Mouse (Mus musculus): ENCODE measurements at regions not wholly inside any gene's neighbourhood (a gene's known extent, or its start where the extent isn't known, plus 50 kb on each side); places are given as distances from the start of the nearest gene placed in this dataset.

- no peak for DNase-seq (ENCODE audit: low spot score)
Observed at GRCm38 (mm10) chr9:27242325-27242724, 56.7 kb upstream of the Igsf9b start.

GRCm38 (mm10) chr9:27240926-27241325 is 58.1 kb upstream of the Igsf9b start:
- no peak for DNase-seq (ENCODE audit: low spot score)

- no peak for DNase-seq (ENCODE audit: low spot score)
Observed at GRCm38 (mm10) chr9:27240491-27240890, 58.5 kb upstream of the Igsf9b start.

- DNase-seq (ENCODE audit: low spot score), result peak; percentile 10
Observed at GRCm38 (mm10) chr9:27232692-27233091, 66.3 kb upstream of the Igsf9b start.

GRCm38 (mm10) chr9:27227458-27227857 is 71.5 kb upstream of the Igsf9b start:
- DNase-seq (ENCODE audit: low spot score), result no peak

- no peak for DNase-seq (ENCODE audit: low spot score)
Observed at GRCm38 (mm10) chr9:27221183-27221582, 66.0 kb upstream of the Jam3 start.

GRCm38 (mm10) chr9:27216024-27216423 is 60.8 kb upstream of the Jam3 start:
- no peak for DNase-seq (ENCODE audit: low spot score)

GRCm38 (mm10) chr9:27214023-27214422 is 58.8 kb upstream of the Jam3 start:
- peak; percentile 80 for DNase-seq (ENCODE audit: low spot score)

GRCm38 (mm10) chr9:27208840-27209239 is 53.6 kb upstream of the Jam3 start:
- no peak for DNase-seq (ENCODE audit: low spot score)
